Mouse (Mus musculus): ENCODE measurements around the gene D430042O09Rik.

DNA sequence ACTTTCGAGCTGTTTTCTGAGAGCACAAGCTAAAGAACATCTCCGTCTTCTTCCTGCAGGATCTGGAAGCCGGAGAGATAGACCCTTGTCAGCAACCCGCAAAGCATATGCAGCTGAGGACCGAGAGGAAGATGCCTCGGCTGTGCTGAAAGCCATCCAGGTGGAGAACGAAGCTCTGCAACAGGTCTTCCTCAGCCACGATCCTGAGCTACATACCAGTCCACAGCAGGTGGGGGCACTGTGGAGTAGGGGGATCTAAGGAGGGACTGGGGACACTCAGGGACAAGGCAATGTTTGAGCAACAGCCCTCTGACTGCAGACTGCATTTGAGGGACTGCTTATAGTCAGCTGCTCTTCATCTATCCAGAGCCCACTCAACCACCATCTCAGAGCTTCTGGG is 105.0 kb downstream of the D430042O09Rik start:
- TF ChIP-seq GATA1 (IDR thresholded peaks at IDR 0.05; ENCODE audit: borderline replicate concordance, low read length): no peak
- TF ChIP-seq FLI1 (IDR thresholded peaks at IDR 0.05; ENCODE audit: low read length): no peak
